In the genomic region with DNA sequence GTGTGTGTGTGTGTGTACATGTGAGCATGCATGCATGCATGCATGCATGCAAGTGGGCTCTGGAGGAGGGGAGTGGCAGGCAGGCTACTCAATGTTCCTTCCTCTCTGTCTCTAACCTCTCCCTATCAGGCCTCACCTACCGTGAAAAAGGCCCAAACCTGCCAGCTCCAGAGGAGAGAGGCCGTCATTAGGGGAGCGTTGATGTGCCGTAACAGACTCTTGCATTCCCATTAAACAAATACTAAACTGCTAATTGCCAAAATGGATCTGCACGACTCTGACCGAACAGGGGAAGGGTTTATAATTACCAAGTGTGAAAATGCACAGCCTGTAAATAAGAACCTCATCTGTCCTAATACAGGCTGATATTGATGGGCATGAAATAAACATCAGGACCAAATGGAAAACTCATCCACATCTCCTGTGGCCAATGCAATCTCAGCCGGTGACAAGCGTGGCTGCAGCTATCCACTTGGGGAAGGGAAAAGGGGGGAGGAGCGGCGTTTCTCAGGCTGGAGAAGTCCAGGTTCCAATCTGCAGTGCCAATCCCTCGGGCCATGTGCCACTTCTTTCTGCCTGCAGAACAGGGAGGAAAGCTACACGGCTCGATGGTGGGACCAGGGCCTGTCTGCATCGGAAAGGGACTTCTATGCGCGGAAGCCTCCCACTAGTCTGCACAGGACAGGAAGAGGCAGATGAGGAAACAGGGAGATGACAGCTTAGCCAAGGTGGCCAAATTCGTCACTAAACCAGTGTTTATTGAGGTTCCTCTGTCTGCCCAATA, we compare ENCODE assay signal across 9 mouse cellular contexts.
DNase-seq lines count a peak whose midpoint lies in the region; ATAC-seq lines count a peak whose summit lies in the region.
"Had no signal": no experiment of that assay in that cellular context is flagged by ENCODE, and none has a peak within 500 bp of the region (broad histone marks: within the 10 kb centered on the region; RNA-seq: fewer than 3 reads in every experiment).

No protein-coding gene starts in this region.

- no peaks in the 10 kb centered on the region for H3K9me3 ChIP-seq in embryonic facial prominence, embryonic 10.5 days
- no peaks in the 10 kb centered on the region for H3K9me3 ChIP-seq in midbrain, embryonic 13.5 days
- H3K9me3 ChIP-seq: limb, embryonic 15.5 days had no signal

- 84% methylated on average over 17 of the region's 17 CpGs for WGBS in embryonic facial prominence, embryonic 10.5 days
- 65% methylated on average over 17 of the region's 17 CpGs for WGBS in midbrain, embryonic 13.5 days

- ATAC-seq in midbrain, embryonic 13.5 days, result peak; percentile 48
- no peak for ATAC-seq in frontal cortex, adult (ENCODE audit: low TSS enrichment)

- 0 out of 2 replicates have a peak overlapping the region, but pooled peaks have one; percentile 48 for H3K27ac ChIP-seq in embryonic facial prominence, embryonic 10.5 days (replicated peaks)
- H3K27ac ChIP-seq in midbrain, embryonic 13.5 days, result peak overlapping the region; percentile 82
- H3K27ac ChIP-seq: limb, embryonic 15.5 days had no signal

- peaks cover 24% of the 10 kb centered on the region for H3K36me3 ChIP-seq in embryonic facial prominence, embryonic 10.5 days (replicated peaks)
- H3K36me3 ChIP-seq in midbrain, embryonic 13.5 days, result no peaks in the 10 kb centered on the region
- H3K36me3 ChIP-seq: limb, embryonic 15.5 days had no signal

- intact Hi-C loops in left cerebral cortex, postnatal 4 days (cut with DNase I), result no loop called here
- intact Hi-C loops in heart, postnatal 10 days (cut with DNase I), result loop anchor here (2.0 kb wide), 1 partner anchor 36 kb away; no protein-coding TSS in a partner anchor

- peak; percentile 68 for DNase-seq in left cerebral cortex, postnatal 4 days
- DNase-seq in left cerebral cortex, adult 18-20 months (ENCODE audit: low spot score in 2 of 2), result no peak
- DNase-seq in embryonic facial prominence, embryonic 10.5 days (ENCODE audit: low spot score), result no peak
- DNase-seq in heart, postnatal 10 days, result peak; percentile 57 to 65
- DNase-seq in ovary, postnatal 10 days (ENCODE audit: low spot score), result no peak
- no peak for DNase-seq in testis, postnatal 10 days (ENCODE audit: low spot score)

- no peak overlapping the region for H3K4me3 ChIP-seq in embryonic facial prominence, embryonic 10.5 days
- no peak overlapping the region for H3K4me3 ChIP-seq in midbrain, embryonic 13.5 days (replicated peaks)
- H3K4me3 ChIP-seq: limb, embryonic 15.5 days had no signal

- no peak overlapping the region for H3K4me2 ChIP-seq in midbrain, embryonic 13.5 days (replicated peaks)
- H3K4me2 ChIP-seq: limb, embryonic 15.5 days had no signal

- 0 out of 2 replicates have a peak overlapping the region, but pooled peaks have one; percentile 15 for H3K9ac ChIP-seq in midbrain, embryonic 13.5 days (replicated peaks)
- H3K9ac ChIP-seq: limb, embryonic 15.5 days had no signal

- no peaks in the 10 kb centered on the region for H3K27me3 ChIP-seq in embryonic facial prominence, embryonic 10.5 days (replicated peaks; ENCODE audit: low read depth, poor library complexity, severe bottlenecking)
- no peaks in the 10 kb centered on the region for H3K27me3 ChIP-seq in midbrain, embryonic 13.5 days
- H3K27me3 ChIP-seq: limb, embryonic 15.5 days had no signal

- peaks cover 55% of the 10 kb centered on the region for H3K4me1 ChIP-seq in embryonic facial prominence, embryonic 10.5 days
- H3K4me1 ChIP-seq in midbrain, embryonic 13.5 days (replicated peaks), result peaks cover 70% of the 10 kb centered on the region

Comparison
In these comparisons a context has a peak if more than half of its experiments do, and no peak if none do; other contexts are left out.
1. DNase-seq: peak in left cerebral cortex, postnatal 4 days (single experiment) and heart, postnatal 10 days (2 of 2); none in left cerebral cortex, adult 18-20 months (0 of 2), embryonic facial prominence, embryonic 10.5 days (single experiment), ovary, postnatal 10 days (single experiment) and testis, postnatal 10 days (single experiment).